Comparison of ENCODE assay signal across 20 mouse cellular contexts in the genomic region with DNA sequence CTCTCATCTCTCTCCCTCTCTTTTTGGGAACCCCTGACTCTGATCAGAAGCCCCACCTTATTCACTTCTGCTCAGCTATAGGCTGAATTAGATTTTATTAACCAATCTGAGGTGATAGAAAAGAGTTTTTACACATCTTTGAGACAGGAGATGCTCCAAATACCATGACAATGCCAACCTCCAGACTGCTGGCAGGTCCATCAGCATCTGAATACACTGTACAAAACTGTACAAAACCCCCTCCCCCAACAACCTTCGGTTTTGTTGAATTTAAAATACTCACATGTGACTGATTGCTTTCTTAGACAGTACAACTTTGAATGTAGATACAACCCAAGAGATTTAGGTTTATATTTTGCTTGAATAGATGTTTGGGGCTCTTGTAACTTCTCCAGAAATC. TPM values are rescaled to one million over a fixed set of nuclear protein-coding genes. Genes with fewer than 3 reads are reported as not detected.
DNase-seq lines count a peak whose midpoint lies in the region; ATAC-seq and TF ChIP-seq lines count a peak whose summit lies in the region.
"Had no signal": no experiment of that assay in that cellular context is flagged by ENCODE, and none has a peak within 500 bp of the region (broad histone marks: within the 10 kb centered on the region; RNA-seq: fewer than 3 reads in every experiment).

No protein-coding gene starts in this region.

- no peaks in the 10 kb centered on the region for H3K27me3 ChIP-seq in kidney, embryonic 15.5 days
- H3K27me3 ChIP-seq in liver, embryonic 13.5 days = no peaks in the 10 kb centered on the region
- no peaks in the 10 kb centered on the region for H3K27me3 ChIP-seq in liver, embryonic 11.5 days (replicated peaks; ENCODE audit: control insufficient read depth, insufficient read depth, low read length)
- H3K27me3 ChIP-seq in ES-Bruce4 (ENCODE audit: control insufficient read depth, insufficient read depth, low read length, poor library complexity, severe bottlenecking) = no peaks in the 10 kb centered on the region
- H3K27me3 ChIP-seq: forebrain, embryonic 13.5 days; heart, embryonic 13.5 days; hindbrain, embryonic 12.5 days; hindbrain, embryonic 15.5 days had no signal

- ATAC-seq in kidney, embryonic 15.5 days (replicated peaks; ENCODE audit: low FRiP score) = no peak
- ATAC-seq in liver, embryonic 13.5 days (ENCODE audit: low read depth) = no peak
- no peak for ATAC-seq in liver, embryonic 11.5 days (replicated peaks; ENCODE audit: low FRiP score)
- ATAC-seq: forebrain, embryonic 13.5 days; forebrain, embryonic 16.5 days had no signal

- no peak for TF ChIP-seq CTCF in ES-Bruce4 (IDR thresholded peaks at IDR 0.05; ENCODE audit: low read depth, low read length)

- H3K4me1 ChIP-seq in kidney, embryonic 15.5 days = 0 out of 2 replicates have a peak, but pooled peaks cover 5% of the 10 kb centered on the region
- peaks cover 78% of the 10 kb centered on the region for H3K4me1 ChIP-seq in liver, embryonic 13.5 days (replicated peaks)
- peaks cover 16% of the 10 kb centered on the region for H3K4me1 ChIP-seq in liver, embryonic 11.5 days (replicated peaks; ENCODE audit: control insufficient read depth, insufficient read depth, low read length)
- H3K4me1 ChIP-seq in ES-Bruce4 (ENCODE audit: control insufficient read depth, insufficient read depth, low read length) = peaks cover 3% of the 10 kb centered on the region

- no peaks in the 10 kb centered on the region for H3K9me3 ChIP-seq in kidney, embryonic 15.5 days (replicated peaks)
- H3K9me3 ChIP-seq in liver, embryonic 13.5 days (replicated peaks) = no peaks in the 10 kb centered on the region
- H3K9me3 ChIP-seq in liver, embryonic 11.5 days (ENCODE audit: control insufficient read depth, low read length) = no peaks in the 10 kb centered on the region
- no peaks in the 10 kb centered on the region for H3K9me3 ChIP-seq in ES-Bruce4 (replicated peaks; ENCODE audit: control insufficient read depth, insufficient read depth, low read length, poor library complexity, severe bottlenecking)
- H3K9me3 ChIP-seq: forebrain, embryonic 10.5 days; forebrain, embryonic 13.5 days; heart, embryonic 13.5 days; hindbrain, embryonic 12.5 days; hindbrain, embryonic 15.5 days had no signal

- 94% methylated on average over 1 of the region's 1 CpGs for WGBS in kidney, embryonic 15.5 days
- 72% methylated on average over 1 of the region's 1 CpGs for WGBS in liver, embryonic 13.5 days (ENCODE audit: insufficient replicate concordance)
- 83% methylated on average over 1 of the region's 1 CpGs for whole genome bisulfite sequencing in liver, embryonic 11.5 days

- H3K4me3 ChIP-seq in kidney, embryonic 15.5 days (replicated peaks) = no peak overlapping the region
- H3K4me3 ChIP-seq in liver, embryonic 13.5 days (replicated peaks) = no peak overlapping the region
- no peak overlapping the region for H3K4me3 ChIP-seq in liver, embryonic 11.5 days (ENCODE audit: low read depth, low read length)
- peak overlapping the region; percentile 98 for H3K4me3 ChIP-seq in ES-Bruce4 (ENCODE audit: low read depth, low read length)
- H3K4me3 ChIP-seq: forebrain, embryonic 10.5 days; forebrain, embryonic 13.5 days; heart, embryonic 13.5 days; hindbrain, embryonic 12.5 days; hindbrain, embryonic 15.5 days had no signal

- 0 out of 2 replicates have a peak overlapping the region, but pooled peaks have one; percentile 6 for H3K27ac ChIP-seq in kidney, embryonic 15.5 days
- peak overlapping the region; percentile 70 for H3K27ac ChIP-seq in liver, embryonic 13.5 days
- no peak overlapping the region for H3K27ac ChIP-seq in liver, embryonic 11.5 days (ENCODE audit: low read depth, low read length)
- peak overlapping the region; percentile 95 for H3K27ac ChIP-seq in ES-Bruce4 (ENCODE audit: insufficient read depth, low read length)
- H3K27ac ChIP-seq: forebrain, embryonic 10.5 days; forebrain, embryonic 13.5 days; heart, embryonic 13.5 days; hindbrain, embryonic 12.5 days; hindbrain, embryonic 15.5 days had no signal

- peaks cover 51% of the 10 kb centered on the region for H3K36me3 ChIP-seq in kidney, embryonic 15.5 days
- H3K36me3 ChIP-seq in liver, embryonic 13.5 days = peaks cover 57% of the 10 kb centered on the region
- H3K36me3 ChIP-seq in liver, embryonic 11.5 days (ENCODE audit: control insufficient read depth, insufficient read depth, low read length) = peaks cover 7% of the 10 kb centered on the region
- H3K36me3 ChIP-seq in ES-Bruce4 (ENCODE audit: control insufficient read depth, insufficient read depth, low read length, poor library complexity, severe bottlenecking) = peaks cover 4% of the 10 kb centered on the region

- no peak for DNase-seq in kidney, postnatal 10 days
- DNase-seq in liver, embryonic 13.5 days = no peak
- DNase-seq in liver, embryonic 11.5 days (ENCODE audit: low spot score) = no peak
- peak; percentile 99 for DNase-seq in R1 (ENCODE audit: low read depth, low spot score)
- no peak for DNase-seq in urinary bladder, postnatal 14 days (ENCODE audit: low spot score)
- no peak for DNase-seq in heart, adult 11 months
- DNase-seq: adrenal gland, postnatal 10 days; adrenal gland, postnatal 36 days; gastrocnemius, postnatal 14 days; heart, adult 18-20 months; heart, postnatal 14 days; heart, postnatal 4 days had no signal

- no peak for TF ChIP-seq POLR2A in ES-Bruce4 (IDR thresholded peaks at IDR 0.05; ENCODE audit: insufficient read depth, low read length)

- H3K9ac ChIP-seq in kidney, embryonic 15.5 days = no peak overlapping the region
- H3K9ac ChIP-seq in liver, embryonic 13.5 days = no peak overlapping the region
- H3K9ac ChIP-seq in liver, embryonic 11.5 days (ENCODE audit: low read depth, low read length) = no peak overlapping the region
- peak overlapping the region; percentile 42 for H3K9ac ChIP-seq in ES-Bruce4 (ENCODE audit: low read depth, poor library complexity, severe bottlenecking)
- H3K9ac ChIP-seq: forebrain, embryonic 13.5 days; heart, embryonic 13.5 days; hindbrain, embryonic 12.5 days; hindbrain, embryonic 15.5 days had no signal

- TF ChIP-seq EP300 in ES-Bruce4 (IDR thresholded peaks at IDR 0.05; ENCODE audit: insufficient read depth, low read depth, low read length) = 0 out of 2 replicates have a peak, but pooled peaks have one; percentile 2

- H3K4me2 ChIP-seq in kidney, embryonic 15.5 days = no peak overlapping the region
- no peak overlapping the region for H3K4me2 ChIP-seq in liver, embryonic 13.5 days
- no peak overlapping the region for H3K4me2 ChIP-seq in liver, embryonic 11.5 days
- H3K4me2 ChIP-seq: forebrain, embryonic 13.5 days; heart, embryonic 13.5 days; hindbrain, embryonic 12.5 days; hindbrain, embryonic 15.5 days had no signal

RNA-seq across cellular contexts. Expression of a gene that starts 10.5 kb away (rescaled TPM):
- polyA plus RNA-seq in kidney, embryonic 15.5 days (2015; fragmentation: Nextera tagmentation; extraction: Ambion mirVana) = 92.2 and 95.1 TPM in 2 replicates
- 70.9 and 86.6 TPM in 2 replicates for polyA plus RNA-seq in liver, embryonic 13.5 days (2015; fragmentation: Nextera tagmentation; extraction: Ambion mirVana)
- polyA plus RNA-seq in liver, embryonic 11.5 days (2014; fragmentation: Nextera tagmentation; extraction: Ambion mirVana) = 84.1 and 89.8 TPM in 2 replicates
- 156 and 174 TPM in 2 replicates for polyA plus RNA-seq in ES-Bruce4 (2011; ENCODE audit: insufficient read depth, insufficient read length, low read depth, missing spikeins)
